Mouse (Mus musculus): ENCODE results near the gene Trim2. TPM values are rescaled to one million over a fixed set of nuclear protein-coding genes. Genes with fewer than 3 reads are reported as not detected.

Gene Trim2
- total RNA-seq, 2 experiments from 2014 or later = 53.1 to 58.5 TPM

- DNase-seq = peak; percentile 60
Observed at GRCm38 (mm10) chr3:84190513-84191061, 116.1 kb downstream of the Trim2 start.

- DNase-seq = no peak
Observed at GRCm38 (mm10) chr3:84189629-84190173, 117.0 kb downstream of the Trim2 start.

- no peak for DNase-seq
Observed at GRCm38 (mm10) chr3:84181717-84182116, 125.0 kb downstream of the Trim2 start.

- peak; percentile 44 for DNase-seq
Observed at GRCm38 (mm10) chr3:84181102-84181501, 125.6 kb downstream of the Trim2 start.

- DNase-seq = no peak
Observed at GRCm38 (mm10) chr3:84180304-84180703, 126.4 kb downstream of the Trim2 start.

GRCm38 (mm10) chr3:84177834-84178233, 128.8 kb downstream of the Trim2 start:
- DNase-seq = no peak

- peak; percentile 86 for DNase-seq
Observed at GRCm38 (mm10) chr3:84175337-84176315, 131.1 kb downstream of the Trim2 start.

GRCm38 (mm10) chr3:84173581-84174154, 133.0 kb downstream of the Trim2 start, which contains the start of gene Gm6525:
TSS of gene Gm6525 (plus strand) at chr3:84174104.
- DNase-seq = no peak

GRCm38 (mm10) chr3:84172406-84172805, 134.3 kb downstream of the Trim2 start:
- DNase-seq = no peak

- DNase-seq = no peak
Observed at GRCm38 (mm10) chr3:84169393-84170005, 137.2 kb downstream of the Trim2 start.

GRCm38 (mm10) chr3:84168943-84169342, 137.7 kb downstream of the Trim2 start:
- no peak for DNase-seq

GRCm38 (mm10) chr3:84166073-84166472, 140.6 kb downstream of the Trim2 start:
- DNase-seq = no peak

GRCm38 (mm10) chr3:84165391-84165790, 141.3 kb downstream of the Trim2 start:
- no peak for DNase-seq

GRCm38 (mm10) chr3:84157559-84158350, 148.9 kb downstream of the Trim2 start:
- no peak for DNase-seq

GRCm38 (mm10) chr3:84157011-84157410, 149.7 kb downstream of the Trim2 start:
- DNase-seq = no peak

- DNase-seq = no peak
Observed at GRCm38 (mm10) chr3:84156105-84156504, 150.6 kb downstream of the Trim2 start.

GRCm38 (mm10) chr3:84155558-84156006, 151.1 kb downstream of the Trim2 start, which contains the start of gene Mnd1:
TSS of gene Mnd1 (minus strand) at chr3:84155786.
- DNase-seq = peak; percentile 100

- no peak for DNase-seq
Observed at GRCm38 (mm10) chr3:84155146-84155545, 151.5 kb downstream of the Trim2 start.

GRCm38 (mm10) chr3:84154721-84155141, 151.9 kb downstream of the Trim2 start:
- DNase-seq = no peak

- no peak for DNase-seq
Observed at GRCm38 (mm10) chr3:84149831-84150230, 156.8 kb downstream of the Trim2 start.

- DNase-seq = no peak
Observed at GRCm38 (mm10) chr3:84140947-84141346, 165.7 kb downstream of the Trim2 start.

All from adrenal gland, postnatal 10 days (tissue).